Mouse (Mus musculus) ES-Bruce4 (cell line): Measurements from ENCODE around the gene Edf1. TPM values are rescaled to one million over a fixed set of nuclear protein-coding genes. Genes with fewer than 3 reads are reported as not detected.

Experiments used
- H3K27ac ChIP-seq: 2 replicates; pipeline ENCODE4 v1.5.1; 2012; ENCODE audit warnings: low read length, inconsistent platforms; ENCODE audit not compliant: insufficient read depth
- H3K27me3 ChIP-seq: 2 replicates; pipeline ENCODE4 v1.6.1; 2012; ENCODE audit warnings: mild to moderate bottlenecking, low read length, inconsistent platforms; ENCODE audit not compliant: control insufficient read depth, poor library complexity, insufficient read depth, severe bottlenecking
- H3K36me3 ChIP-seq: 2 replicates; pipeline ENCODE4 v1.6.1; 2012; ENCODE audit warnings: inconsistent platforms, mild to moderate bottlenecking, low read length, moderate library complexity; ENCODE audit not compliant: control insufficient read depth, poor library complexity, insufficient read depth, severe bottlenecking
- H3K4me1 ChIP-seq: one replicate; pipeline ENCODE4 v1.8.1; 2011; ENCODE audit warnings: low read length; ENCODE audit not compliant: control insufficient read depth, insufficient read depth
- H3K4me3 ChIP-seq: 2 replicates; pipeline ENCODE4 v1.5.1; 2011; ENCODE audit warnings: low read depth, mild to moderate bottlenecking, low read length
- H3K9ac ChIP-seq: 2 replicates; pipeline ENCODE4 v1.6.1; 2012; ENCODE audit warnings: low read depth, mild to moderate bottlenecking, inconsistent platforms; ENCODE audit not compliant: poor library complexity, severe bottlenecking
- H3K9me3 ChIP-seq: replicated peaks from 2 replicates; pipeline ENCODE4 v1.6.1; 2012; ENCODE audit warnings: mild to moderate bottlenecking, low read length, inconsistent platforms; ENCODE audit not compliant: control insufficient read depth, poor library complexity, insufficient read depth, severe bottlenecking
- CTCF ChIP-seq: IDR thresholded peaks from one replicate; pipeline ENCODE4 v1.8.1; 2011; ENCODE audit warnings: low read depth, low read length
- EP300 ChIP-seq: IDR thresholded peaks from 2 replicates; pipeline ENCODE4 v1.6.1; 2011; ENCODE audit warnings: low read depth, low read length; ENCODE audit not compliant: insufficient read depth
- POLR2A ChIP-seq: IDR thresholded peaks from one replicate; pipeline ENCODE4 v1.8.1; 2011; ENCODE audit warnings: low read length; ENCODE audit not compliant: insufficient read depth
- polyA plus RNA-seq: library from polyadenylated mRNA; stranded (reverse); fragments of >200 nt; gene quantifications from 2 replicates; pipeline ENCODE4 v1.2.4, GENCODE M21; 2011; ENCODE audit warnings: low read depth; ENCODE audit not compliant: missing spikeins, insufficient read depth, insufficient read length

Edf1 gene
- polyA plus RNA-seq, 1 experiment = 107 TPM

DNA sequence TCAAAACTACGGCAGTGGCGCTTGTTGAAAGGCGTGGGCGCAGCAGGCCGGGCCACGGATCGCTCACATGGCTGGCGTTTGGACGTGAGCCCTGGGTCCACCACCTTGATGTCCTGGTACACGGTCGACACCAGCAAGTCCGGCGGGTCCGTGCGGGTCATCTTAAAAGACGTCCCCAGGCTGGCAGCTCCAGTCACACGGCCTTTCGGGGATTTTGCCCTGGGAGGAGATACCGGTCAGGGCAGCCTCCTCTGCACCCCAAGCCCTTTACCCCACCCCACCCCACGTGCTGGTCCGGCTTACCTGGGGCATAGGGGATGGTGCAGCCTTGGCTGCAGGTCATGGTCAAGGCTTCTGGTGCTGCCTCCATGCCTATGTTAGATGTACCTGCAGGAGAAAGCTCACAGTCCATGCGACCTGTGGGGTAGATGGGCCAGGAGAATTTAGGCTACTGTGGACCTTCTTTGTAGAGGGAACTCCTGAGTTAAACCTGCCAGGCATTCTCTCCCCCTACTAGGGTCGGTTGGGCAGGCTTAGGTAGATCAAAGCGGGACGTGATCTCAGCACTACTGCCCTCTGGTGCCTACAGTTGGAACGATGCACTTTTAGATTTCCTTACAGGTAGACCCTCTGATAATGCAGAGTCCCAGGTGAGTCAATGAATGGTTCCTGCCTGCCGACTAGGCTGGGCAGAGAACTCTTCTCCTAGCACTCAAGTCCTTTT is 22.3 kb downstream of the Edf1 start:
- TF ChIP-seq EP300 (no peak), POLR2A (no peak), CTCF (peak; percentile 67)
- Histone ChIP-seq H3K9me3 (no peaks in the 10 kb centered on the region), H3K4me1 (peaks cover 2% of the 10 kb centered on the region), H3K36me3 (no peaks in the 10 kb centered on the region), H3K27me3 (peaks cover 5% of the 10 kb centered on the region; the same call in 1 of the 2 replicates), H3K9ac (peak overlapping the region; percentile 15; the same call in 1 of the 2 replicates), H3K4me3 (peak overlapping the region; percentile 24), H3K27ac (no peak overlapping the region)

GRCm38 (mm10) chr2:25580621-25581101 is 23.0 kb downstream of the Edf1 start:
- Histone ChIP-seq H3K27me3 (peaks cover 5% of the 10 kb centered on the region; the same call in 1 of the 2 replicates), H3K36me3 (no peaks in the 10 kb centered on the region), H3K9ac (no peak overlapping the region), H3K27ac (no peak overlapping the region), H3K4me1 (peaks cover under 1% of the 10 kb centered on the region), H3K4me3 (no peak overlapping the region), H3K9me3 (no peaks in the 10 kb centered on the region)
- no peak for TF ChIP-seq EP300
- no peak for TF ChIP-seq CTCF
- no peak for TF ChIP-seq POLR2A

- H3K4me3 ChIP-seq = 0 out of 2 replicates have a peak within 1 kb of the TSS, but pooled peaks have one; percentile 22
- H3K4me1 ChIP-seq = no peaks in the 10 kb centered on the region
- no peaks in the 10 kb centered on the region for H3K36me3 ChIP-seq
- no peak within 1 kb of the TSS for H3K9ac ChIP-seq
- TF ChIP-seq CTCF (peak; percentile 82), EP300 (no peak)
- H3K27me3 ChIP-seq = peaks cover 5% of the 10 kb centered on the region; the same call in 1 of the 2 replicates
- no peak within 1 kb of the TSS for H3K27ac ChIP-seq
- H3K9me3 ChIP-seq = no peaks in the 10 kb centered on the region
Measured at GRCm38 (mm10) chr2:25581294-25581864, 23.7 kb downstream of the Edf1 start, which contains the start of gene Ajm1. Gene Ajm1, minus strand, starts transcription at chr2:25581757.

- no peak overlapping the region for H3K9ac ChIP-seq
- H3K4me1 ChIP-seq = no peaks in the 10 kb centered on the region
- no peaks in the 10 kb centered on the region for H3K36me3 ChIP-seq
- peaks cover 5% of the 10 kb centered on the region; the same call in 1 of the 2 replicates for H3K27me3 ChIP-seq
- no peak overlapping the region for H3K4me3 ChIP-seq
- no peak overlapping the region for H3K27ac ChIP-seq
- TF ChIP-seq CTCF = no peak
- TF ChIP-seq EP300 = no peak
- no peak for TF ChIP-seq POLR2A
- no peaks in the 10 kb centered on the region for H3K9me3 ChIP-seq
Measured at GRCm38 (mm10) chr2:25581901-25582301, 24.3 kb downstream of the Edf1 start.

- H3K4me1 ChIP-seq = no peaks in the 10 kb centered on the region
- H3K4me3 ChIP-seq = no peak overlapping the region
- TF ChIP-seq CTCF (no peak), EP300 (no peak), POLR2A (no peak)
- peaks cover 5% of the 10 kb centered on the region; the same call in 1 of the 2 replicates for H3K27me3 ChIP-seq
- H3K9ac ChIP-seq = no peak overlapping the region
- H3K9me3 ChIP-seq = no peaks in the 10 kb centered on the region
- no peak overlapping the region for H3K27ac ChIP-seq
- no peaks in the 10 kb centered on the region for H3K36me3 ChIP-seq
Measured at GRCm38 (mm10) chr2:25582466-25583119, 24.9 kb downstream of the Edf1 start.

DNA sequence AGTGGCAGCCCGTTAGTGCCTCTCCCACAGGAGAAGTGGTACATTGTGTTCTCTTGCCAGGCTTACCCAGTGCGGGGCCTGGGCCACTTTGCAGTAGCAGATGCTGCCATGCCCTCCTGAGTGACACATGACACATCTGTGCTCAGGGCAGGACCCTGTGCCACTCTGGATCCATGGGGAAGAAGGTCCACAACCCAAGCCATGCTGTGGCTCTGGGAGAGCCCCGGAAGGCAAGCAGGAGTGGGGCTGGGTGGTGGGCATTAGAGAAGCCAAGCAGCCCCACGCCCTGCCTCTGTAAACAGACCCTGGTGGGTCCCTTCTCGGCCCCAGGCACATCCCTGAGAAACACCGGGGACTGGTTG is 25.5 kb downstream of the Edf1 start:
- Histone ChIP-seq H3K4me1 (no peaks in the 10 kb centered on the region), H3K36me3 (no peaks in the 10 kb centered on the region), H3K9me3 (no peaks in the 10 kb centered on the region), H3K4me3 (no peak overlapping the region), H3K9ac (no peak overlapping the region), H3K27me3 (peaks cover 5% of the 10 kb centered on the region; the same call in 1 of the 2 replicates), H3K27ac (no peak overlapping the region)
- TF ChIP-seq POLR2A (no peak), CTCF (no peak), EP300 (no peak)
